Mouse (Mus musculus): ENCODE measurements around the gene Fgfr2. TPM values are rescaled to one million over a fixed set of nuclear protein-coding genes. Genes with fewer than 3 reads are reported as not detected.

Gene Fgfr2
- polyA plus RNA-seq, 1 experiment from 2014 or later: 24.9 TPM

- no peak overlapping the region for H3K4me3 ChIP-seq (ENCODE audit: low read depth, low read length)
- no peaks in the 10 kb centered on the region for H3K27me3 ChIP-seq (ENCODE audit: control insufficient read depth, insufficient read depth, low read length)
- no peaks in the 10 kb centered on the region for H3K9me3 ChIP-seq (replicated peaks; ENCODE audit: control insufficient read depth, low read length)
- H3K4me2 ChIP-seq: no peak overlapping the region
- H3K9ac ChIP-seq (ENCODE audit: low read depth, low read length): 0 out of 2 replicates have a peak overlapping the region, but pooled peaks have one; percentile 12
- no peak for ATAC-seq (replicated peaks; ENCODE audit: insufficient number of reproducible peaks, low FRiP score, low TSS enrichment)
- H3K4me1 ChIP-seq (ENCODE audit: control insufficient read depth, insufficient read depth, low read length): peaks cover 63% of the 10 kb centered on the region
- WGBS (ENCODE audit: insufficient replicate concordance): 81% methylated on average over 3 of the region's 3 CpGs
- H3K36me3 ChIP-seq (ENCODE audit: control insufficient read depth, insufficient read depth, low read length): 0 out of 2 replicates have a peak, but pooled peaks cover 4% of the 10 kb centered on the region
- H3K27ac ChIP-seq (ENCODE audit: low read depth, low read length): no peak overlapping the region
These were observed 112.7 kb downstream of the Fgfr2 start for GRCm38 (mm10) chr7:133010477-133010876.

GRCm38 (mm10) chr7:133009676-133010075 is 113.5 kb downstream of the Fgfr2 start:
- no peaks in the 10 kb centered on the region for H3K27me3 ChIP-seq (ENCODE audit: control insufficient read depth, insufficient read depth, low read length)
- ATAC-seq (replicated peaks; ENCODE audit: insufficient number of reproducible peaks, low FRiP score, low TSS enrichment): no peak
- no peak overlapping the region for H3K9ac ChIP-seq (ENCODE audit: low read depth, low read length)
- no peak overlapping the region for H3K27ac ChIP-seq (ENCODE audit: low read depth, low read length)
- no peak overlapping the region for H3K4me3 ChIP-seq (ENCODE audit: low read depth, low read length)
- no peaks in the 10 kb centered on the region for H3K9me3 ChIP-seq (replicated peaks; ENCODE audit: control insufficient read depth, low read length)
- peaks cover 55% of the 10 kb centered on the region for H3K4me1 ChIP-seq (ENCODE audit: control insufficient read depth, insufficient read depth, low read length)
- 78% methylated on average over 8 of the region's 8 CpGs for WGBS (ENCODE audit: insufficient replicate concordance)
- H3K4me2 ChIP-seq: no peak overlapping the region
- 0 out of 2 replicates have a peak, but pooled peaks cover 4% of the 10 kb centered on the region for H3K36me3 ChIP-seq (ENCODE audit: control insufficient read depth, insufficient read depth, low read length)

GRCm38 (mm10) chr7:133008663-133009062 is 114.5 kb downstream of the Fgfr2 start:
- 0 out of 2 replicates have a peak, but pooled peaks cover 2% of the 10 kb centered on the region for H3K36me3 ChIP-seq (ENCODE audit: control insufficient read depth, insufficient read depth, low read length)
- 81% methylated on average over 4 of the region's 4 CpGs for WGBS (ENCODE audit: insufficient replicate concordance)
- H3K27me3 ChIP-seq (ENCODE audit: control insufficient read depth, insufficient read depth, low read length): no peaks in the 10 kb centered on the region
- no peak overlapping the region for H3K9ac ChIP-seq (ENCODE audit: low read depth, low read length)
- no peaks in the 10 kb centered on the region for H3K9me3 ChIP-seq (replicated peaks; ENCODE audit: control insufficient read depth, low read length)
- H3K27ac ChIP-seq (ENCODE audit: low read depth, low read length): no peak overlapping the region
- no peak overlapping the region for H3K4me3 ChIP-seq (ENCODE audit: low read depth, low read length)
- H3K4me2 ChIP-seq: no peak overlapping the region
- peaks cover 58% of the 10 kb centered on the region for H3K4me1 ChIP-seq (ENCODE audit: control insufficient read depth, insufficient read depth, low read length)
- ATAC-seq (replicated peaks; ENCODE audit: insufficient number of reproducible peaks, low FRiP score, low TSS enrichment): no peak

- no peaks in the 10 kb centered on the region for H3K9me3 ChIP-seq (replicated peaks; ENCODE audit: control insufficient read depth, low read length)
- no peak overlapping the region for H3K4me2 ChIP-seq
These were observed 115.8 kb downstream of the Fgfr2 start for GRCm38 (mm10) chr7:133007343-133007742.

GRCm38 (mm10) chr7:133005772-133006171 is 117.4 kb downstream of the Fgfr2 start:
- Histone ChIP-seq H3K9me3 (replicated peaks; ENCODE audit: control insufficient read depth, low read length) (no peaks in the 10 kb centered on the region), H3K4me3 (ENCODE audit: low read depth, low read length) (no peak overlapping the region), H3K9ac (ENCODE audit: low read depth, low read length) (no peak overlapping the region), H3K27ac (ENCODE audit: low read depth, low read length) (no peak overlapping the region), H3K36me3 (ENCODE audit: control insufficient read depth, insufficient read depth, low read length) (0 out of 2 replicates have a peak, but pooled peaks cover 2% of the 10 kb centered on the region), H3K4me2 (no peak overlapping the region), H3K27me3 (ENCODE audit: control insufficient read depth, insufficient read depth, low read length) (no peaks in the 10 kb centered on the region), H3K4me1 (ENCODE audit: control insufficient read depth, insufficient read depth, low read length) (peaks cover 36% of the 10 kb centered on the region)
- ATAC-seq (replicated peaks; ENCODE audit: insufficient number of reproducible peaks, low FRiP score, low TSS enrichment): no peak
- 73% methylated on average over 7 of the region's 7 CpGs for WGBS (ENCODE audit: insufficient replicate concordance)

More at GRCm38 (mm10) chr7:133007343-133007742, 115.8 kb downstream of the Fgfr2 start:
- Histone ChIP-seq H3K9ac (ENCODE audit: low read depth, low read length) (no peak overlapping the region), H3K27me3 (ENCODE audit: control insufficient read depth, insufficient read depth, low read length) (no peaks in the 10 kb centered on the region), H3K36me3 (ENCODE audit: control insufficient read depth, insufficient read depth, low read length) (0 out of 2 replicates have a peak, but pooled peaks cover 2% of the 10 kb centered on the region), H3K4me3 (ENCODE audit: low read depth, low read length) (no peak overlapping the region), H3K27ac (ENCODE audit: low read depth, low read length) (no peak overlapping the region), H3K4me1 (ENCODE audit: control insufficient read depth, insufficient read depth, low read length) (peaks cover 47% of the 10 kb centered on the region)
- no peak for ATAC-seq (replicated peaks; ENCODE audit: insufficient number of reproducible peaks, low FRiP score, low TSS enrichment)
- 61% methylated on average over 11 of the region's 11 CpGs for WGBS (ENCODE audit: insufficient replicate concordance)

GRCm38 (mm10) chr7:133003421-133003820 is 119.7 kb downstream of the Fgfr2 start:
- ATAC-seq (replicated peaks; ENCODE audit: insufficient number of reproducible peaks, low FRiP score, low TSS enrichment): no peak

GRCm38 (mm10) chr7:133002271-133002670 is 120.9 kb downstream of the Fgfr2 start:
- H3K4me2 ChIP-seq: no peak overlapping the region
- no peak overlapping the region for H3K27ac ChIP-seq (ENCODE audit: low read depth, low read length)
- peaks cover 16% of the 10 kb centered on the region for H3K4me1 ChIP-seq (ENCODE audit: control insufficient read depth, insufficient read depth, low read length)
- ATAC-seq (replicated peaks; ENCODE audit: insufficient number of reproducible peaks, low FRiP score, low TSS enrichment): no peak
- no peaks in the 10 kb centered on the region for H3K9me3 ChIP-seq (replicated peaks; ENCODE audit: control insufficient read depth, low read length)
- H3K4me3 ChIP-seq (ENCODE audit: low read depth, low read length): no peak overlapping the region
- H3K36me3 ChIP-seq (ENCODE audit: control insufficient read depth, insufficient read depth, low read length): peaks cover 12% of the 10 kb centered on the region
- H3K27me3 ChIP-seq (ENCODE audit: control insufficient read depth, insufficient read depth, low read length): no peaks in the 10 kb centered on the region
- no peak overlapping the region for H3K9ac ChIP-seq (ENCODE audit: low read depth, low read length)
- 86% methylated on average over 6 of the region's 6 CpGs for WGBS (ENCODE audit: insufficient replicate concordance)

More at GRCm38 (mm10) chr7:133003421-133003820, 119.7 kb downstream of the Fgfr2 start:
- Histone ChIP-seq H3K9me3 (replicated peaks; ENCODE audit: control insufficient read depth, low read length) (no peaks in the 10 kb centered on the region), H3K27me3 (ENCODE audit: control insufficient read depth, insufficient read depth, low read length) (no peaks in the 10 kb centered on the region), H3K9ac (ENCODE audit: low read depth, low read length) (no peak overlapping the region), H3K27ac (ENCODE audit: low read depth, low read length) (no peak overlapping the region), H3K4me2 (no peak overlapping the region), H3K4me1 (ENCODE audit: control insufficient read depth, insufficient read depth, low read length) (peaks cover 28% of the 10 kb centered on the region), H3K4me3 (ENCODE audit: low read depth, low read length) (no peak overlapping the region), H3K36me3 (ENCODE audit: control insufficient read depth, insufficient read depth, low read length) (peaks cover 3% of the 10 kb centered on the region; the same call in 1 of the 2 replicates)
- 28% methylated on average over 3 of the region's 3 CpGs for WGBS (ENCODE audit: insufficient replicate concordance)

GRCm38 (mm10) chr7:133001388-133001787 is 121.8 kb downstream of the Fgfr2 start:
- no peak for ATAC-seq (replicated peaks; ENCODE audit: insufficient number of reproducible peaks, low FRiP score, low TSS enrichment)
- WGBS (ENCODE audit: insufficient replicate concordance): 75% methylated on average over 3 of the region's 3 CpGs
- H3K4me2 ChIP-seq: no peak overlapping the region
- H3K27ac ChIP-seq (ENCODE audit: low read depth, low read length): no peak overlapping the region
- H3K27me3 ChIP-seq (ENCODE audit: control insufficient read depth, insufficient read depth, low read length): no peaks in the 10 kb centered on the region
- peaks cover 16% of the 10 kb centered on the region for H3K36me3 ChIP-seq (ENCODE audit: control insufficient read depth, insufficient read depth, low read length)
- H3K9me3 ChIP-seq (replicated peaks; ENCODE audit: control insufficient read depth, low read length): no peaks in the 10 kb centered on the region
- no peak overlapping the region for H3K9ac ChIP-seq (ENCODE audit: low read depth, low read length)
- peaks cover 11% of the 10 kb centered on the region for H3K4me1 ChIP-seq (ENCODE audit: control insufficient read depth, insufficient read depth, low read length)
- no peak overlapping the region for H3K4me3 ChIP-seq (ENCODE audit: low read depth, low read length)

- Histone ChIP-seq H3K9me3 (replicated peaks; ENCODE audit: control insufficient read depth, low read length) (no peaks in the 10 kb centered on the region), H3K27ac (ENCODE audit: low read depth, low read length) (no peak overlapping the region), H3K4me2 (no peak overlapping the region), H3K4me3 (ENCODE audit: low read depth, low read length) (no peak overlapping the region), H3K4me1 (ENCODE audit: control insufficient read depth, insufficient read depth, low read length) (peaks cover 5% of the 10 kb centered on the region), H3K36me3 (ENCODE audit: control insufficient read depth, insufficient read depth, low read length) (peaks cover 22% of the 10 kb centered on the region), H3K27me3 (ENCODE audit: control insufficient read depth, insufficient read depth, low read length) (no peaks in the 10 kb centered on the region), H3K9ac (ENCODE audit: low read depth, low read length) (no peak overlapping the region)
- WGBS (ENCODE audit: insufficient replicate concordance): 92% methylated on average over 11 of the region's 11 CpGs
- no peak for ATAC-seq (replicated peaks; ENCODE audit: insufficient number of reproducible peaks, low FRiP score, low TSS enrichment)
These were observed 124.1 kb downstream of the Fgfr2 start for GRCm38 (mm10) chr7:132999061-132999460.

Measured in heart, embryonic 11.5 days (tissue).